ENCODE assay signal across 9 mouse cellular contexts in genomic region chr9:75254196-75254955, GRCm38 (mm10). TPM values are rescaled to one million over a fixed set of nuclear protein-coding genes. Genes with fewer than 3 reads are reported as not detected.
DNase-seq lines count a peak whose midpoint lies in the region; ATAC-seq and TF ChIP-seq lines count a peak whose summit lies in the region.
"Had no signal": no experiment of that assay in that cellular context is flagged by ENCODE, and none has a peak within 500 bp of the region (broad histone marks: within the 10 kb centered on the region; RNA-seq: fewer than 3 reads in every experiment).

No protein-coding gene starts in this region.

- no peaks in the 10 kb centered on the region for H3K9me3 ChIP-seq in embryonic facial prominence, embryonic 11.5 days (replicated peaks; ENCODE audit: control insufficient read depth, low read length)
- no peaks in the 10 kb centered on the region for H3K9me3 ChIP-seq in embryonic facial prominence, embryonic 10.5 days
- no peaks in the 10 kb centered on the region for H3K9me3 ChIP-seq in forebrain, embryonic 12.5 days
- H3K9me3 ChIP-seq in hindbrain, embryonic 13.5 days, result no peaks in the 10 kb centered on the region
- no peaks in the 10 kb centered on the region for H3K9me3 ChIP-seq in midbrain, embryonic 13.5 days
- no peaks in the 10 kb centered on the region for H3K9me3 ChIP-seq in intestine, embryonic 15.5 days
- H3K9me3 ChIP-seq: embryonic facial prominence, embryonic 12.5 days had no signal

- no peaks in the 10 kb centered on the region for H3K36me3 ChIP-seq in embryonic facial prominence, embryonic 11.5 days (replicated peaks; ENCODE audit: control insufficient read depth, insufficient read depth, low read depth, low read length)
- H3K36me3 ChIP-seq in embryonic facial prominence, embryonic 10.5 days (replicated peaks), result no peaks in the 10 kb centered on the region
- no peaks in the 10 kb centered on the region for H3K36me3 ChIP-seq in forebrain, embryonic 12.5 days (replicated peaks)
- no peaks in the 10 kb centered on the region for H3K36me3 ChIP-seq in hindbrain, embryonic 13.5 days
- H3K36me3 ChIP-seq in midbrain, embryonic 13.5 days, result no peaks in the 10 kb centered on the region
- H3K36me3 ChIP-seq in intestine, embryonic 15.5 days, result no peaks in the 10 kb centered on the region
- H3K36me3 ChIP-seq: embryonic facial prominence, embryonic 12.5 days had no signal

- no peak overlapping the region for H3K27ac ChIP-seq in embryonic facial prominence, embryonic 11.5 days (replicated peaks; ENCODE audit: low read depth, low read length)
- H3K27ac ChIP-seq in embryonic facial prominence, embryonic 10.5 days (replicated peaks), result no peak overlapping the region
- H3K27ac ChIP-seq in forebrain, embryonic 12.5 days, result peak overlapping the region; percentile 76
- H3K27ac ChIP-seq in hindbrain, embryonic 13.5 days, result peak overlapping the region; percentile 89
- H3K27ac ChIP-seq in left cerebral cortex, adult 2 months, result peak overlapping the region; percentile 90
- peak overlapping the region; percentile 91 for H3K27ac ChIP-seq in midbrain, embryonic 13.5 days
- no peak overlapping the region for H3K27ac ChIP-seq in intestine, embryonic 15.5 days
- H3K27ac ChIP-seq: embryonic facial prominence, embryonic 12.5 days had no signal

- WGBS in embryonic facial prominence, embryonic 11.5 days, result 55% methylated on average over 13 of the region's 13 CpGs
- WGBS in embryonic facial prominence, embryonic 10.5 days, result 65% methylated on average over 13 of the region's 13 CpGs
- 54% methylated on average over 12 of the region's 13 CpGs for WGBS in forebrain, embryonic 12.5 days
- WGBS in hindbrain, embryonic 13.5 days, result 44% methylated on average over 13 of the region's 13 CpGs
- 45% methylated on average over 13 of the region's 13 CpGs for WGBS in midbrain, embryonic 13.5 days
- WGBS in intestine, embryonic 15.5 days, result 49% methylated on average over 13 of the region's 13 CpGs

- no peak overlapping the region for H3K9ac ChIP-seq in embryonic facial prominence, embryonic 11.5 days (replicated peaks; ENCODE audit: low read length)
- H3K9ac ChIP-seq in forebrain, embryonic 12.5 days, result no peak overlapping the region
- peak overlapping the region; percentile 19; the same call in 1 of the 2 replicates for H3K9ac ChIP-seq in hindbrain, embryonic 13.5 days
- peak overlapping the region; percentile 48 for H3K9ac ChIP-seq in midbrain, embryonic 13.5 days (replicated peaks)
- no peak overlapping the region for H3K9ac ChIP-seq in intestine, embryonic 15.5 days
- H3K9ac ChIP-seq: embryonic facial prominence, embryonic 12.5 days had no signal

- no peaks in the 10 kb centered on the region; the same call in 1 of the 2 replicates for H3K4me1 ChIP-seq in embryonic facial prominence, embryonic 11.5 days (ENCODE audit: control insufficient read depth, insufficient read depth, low read length)
- peaks cover 30% of the 10 kb centered on the region for H3K4me1 ChIP-seq in embryonic facial prominence, embryonic 10.5 days
- peaks cover 19% of the 10 kb centered on the region for H3K4me1 ChIP-seq in forebrain, embryonic 12.5 days
- peaks cover 18% of the 10 kb centered on the region for H3K4me1 ChIP-seq in hindbrain, embryonic 13.5 days (replicated peaks)
- peaks cover 18% of the 10 kb centered on the region for H3K4me1 ChIP-seq in midbrain, embryonic 13.5 days (replicated peaks)
- no peaks in the 10 kb centered on the region for H3K4me1 ChIP-seq in intestine, embryonic 15.5 days (replicated peaks)
- H3K4me1 ChIP-seq: embryonic facial prominence, embryonic 12.5 days had no signal

- no peak for TF ChIP-seq CTCF in left cerebral cortex, adult 2 months (IDR thresholded peaks at IDR 0.05)

- DNase-seq in embryonic facial prominence, embryonic 11.5 days (ENCODE audit: low spot score), result no peak
- DNase-seq in embryonic facial prominence, embryonic 10.5 days (ENCODE audit: low spot score), result no peak
- DNase-seq in left cerebral cortex, adult 2 months (ENCODE audit: extremely low spot score in 1 of 2, low spot score in 2 of 2), result peak; percentile 61 to 66
- DNase-seq in spleen, adult 12 weeks (ENCODE audit: low spot score), result no peak

- H3K27me3 ChIP-seq in embryonic facial prominence, embryonic 11.5 days (ENCODE audit: control insufficient read depth, insufficient read depth, low read length), result no peaks in the 10 kb centered on the region
- H3K27me3 ChIP-seq in embryonic facial prominence, embryonic 10.5 days (replicated peaks; ENCODE audit: low read depth, poor library complexity, severe bottlenecking), result no peaks in the 10 kb centered on the region
- H3K27me3 ChIP-seq in forebrain, embryonic 12.5 days, result no peaks in the 10 kb centered on the region
- H3K27me3 ChIP-seq in hindbrain, embryonic 13.5 days, result no peaks in the 10 kb centered on the region
- no peaks in the 10 kb centered on the region for H3K27me3 ChIP-seq in midbrain, embryonic 13.5 days
- H3K27me3 ChIP-seq in intestine, embryonic 15.5 days (replicated peaks), result no peaks in the 10 kb centered on the region
- H3K27me3 ChIP-seq: embryonic facial prominence, embryonic 12.5 days had no signal

- 0 out of 2 replicates have a peak, but pooled peaks have one; percentile 57 for ATAC-seq in embryonic facial prominence, embryonic 11.5 days (replicated peaks; ENCODE audit: insufficient number of reproducible peaks, low FRiP score, low TSS enrichment, low read depth)
- ATAC-seq in forebrain, embryonic 12.5 days (ENCODE audit: low FRiP score), result peak; percentile 95
- ATAC-seq in hindbrain, embryonic 13.5 days (ENCODE audit: low FRiP score), result peak; percentile 95
- peak; percentile 96 for ATAC-seq in midbrain, embryonic 13.5 days
- ATAC-seq in intestine, embryonic 15.5 days, result no peak

- intact Hi-C loops in left cerebral cortex, adult 2 months (cut with DNase I), result loop anchor here (1.0 kb wide), 1 partner anchor 11 kb away; no protein-coding TSS in a partner anchor

- H3K4me3 ChIP-seq in embryonic facial prominence, embryonic 11.5 days (ENCODE audit: low read depth, low read length), result no peak overlapping the region
- no peak overlapping the region for H3K4me3 ChIP-seq in embryonic facial prominence, embryonic 10.5 days
- H3K4me3 ChIP-seq in forebrain, embryonic 12.5 days (replicated peaks), result no peak overlapping the region
- H3K4me3 ChIP-seq in hindbrain, embryonic 13.5 days, result no peak overlapping the region
- H3K4me3 ChIP-seq in left cerebral cortex, adult 2 months, result no peak overlapping the region
- H3K4me3 ChIP-seq in midbrain, embryonic 13.5 days (replicated peaks), result no peak overlapping the region
- no peak overlapping the region for H3K4me3 ChIP-seq in intestine, embryonic 15.5 days (replicated peaks)
- H3K4me3 ChIP-seq: embryonic facial prominence, embryonic 12.5 days had no signal

- no peak overlapping the region for H3K4me2 ChIP-seq in embryonic facial prominence, embryonic 11.5 days (ENCODE audit: low read depth, low read length)
- no peak overlapping the region for H3K4me2 ChIP-seq in forebrain, embryonic 12.5 days
- no peak overlapping the region for H3K4me2 ChIP-seq in hindbrain, embryonic 13.5 days
- no peak overlapping the region; the same call in 1 of the 2 replicates for H3K4me2 ChIP-seq in midbrain, embryonic 13.5 days (replicated peaks)
- no peak overlapping the region for H3K4me2 ChIP-seq in intestine, embryonic 15.5 days (replicated peaks)
- H3K4me2 ChIP-seq: embryonic facial prominence, embryonic 12.5 days had no signal

RNA-seq across cellular contexts. Expression of gene Myo5c, which starts 22.6 kb away (rescaled TPM):
- polyA plus RNA-seq in embryonic facial prominence, embryonic 11.5 days (2014; fragmentation: Nextera tagmentation; extraction: Ambion mirVana), result 0.85 and 1.0 TPM in 2 replicates
- polyA plus RNA-seq in embryonic facial prominence, embryonic 10.5 days (2016; fragmentation: Nextera tagmentation; extraction: Ambion mirVana), result 1.2 and 1.3 TPM in 2 replicates
- 0.63 and 1.3 TPM in 2 replicates for polyA plus RNA-seq in forebrain, embryonic 12.5 days (2016; fragmentation: Nextera tagmentation; extraction: Ambion mirVana)
- polyA plus RNA-seq in hindbrain, embryonic 13.5 days (2015; fragmentation: Nextera tagmentation; extraction: Ambion mirVana), result 0.36 and 0.42 TPM in 2 replicates
- 1 to 10 TPM; 7.0 to 7.2 TPM for total RNA-seq in left cerebral cortex, adult 2 months (2021)
- 0.50 and 0.59 TPM in 2 replicates for polyA plus RNA-seq in midbrain, embryonic 13.5 days (2015; fragmentation: Nextera tagmentation; extraction: Ambion mirVana)
- polyA plus RNA-seq in intestine, embryonic 15.5 days (2015; fragmentation: Nextera tagmentation; extraction: Ambion mirVana), result 5.5 and 7.3 TPM in 2 replicates

RNA-seq across cellular contexts. Expression of gene Gnb5, which starts 51.7 kb away (rescaled TPM):
- polyA plus RNA-seq in embryonic facial prominence, embryonic 11.5 days (2014; fragmentation: Nextera tagmentation; extraction: Ambion mirVana), result 32.0 and 34.3 TPM in 2 replicates
- polyA plus RNA-seq in embryonic facial prominence, embryonic 10.5 days (2016; fragmentation: Nextera tagmentation; extraction: Ambion mirVana), result 22.4 and 24.5 TPM in 2 replicates
- 32.6 and 35.5 TPM in 2 replicates for polyA plus RNA-seq in forebrain, embryonic 12.5 days (2016; fragmentation: Nextera tagmentation; extraction: Ambion mirVana)
- polyA plus RNA-seq in hindbrain, embryonic 13.5 days (2015; fragmentation: Nextera tagmentation; extraction: Ambion mirVana), result 58.3 and 60.5 TPM in 2 replicates
- 100 to 1,000 TPM; 143 to 163 TPM for total RNA-seq in left cerebral cortex, adult 2 months (2021)
- 46.4 and 50.2 TPM in 2 replicates for polyA plus RNA-seq in midbrain, embryonic 13.5 days (2015; fragmentation: Nextera tagmentation; extraction: Ambion mirVana)
- polyA plus RNA-seq in intestine, embryonic 15.5 days (2015; fragmentation: Nextera tagmentation; extraction: Ambion mirVana), result 18.5 and 20.3 TPM in 2 replicates

Comparison
In these comparisons a context has a peak if more than half of its experiments do, and no peak if none do; other contexts are left out.
1. DNase-seq: peak in left cerebral cortex, adult 2 months (2 of 2); none in embryonic facial prominence, embryonic 11.5 days (single experiment), embryonic facial prominence, embryonic 10.5 days (single experiment) and spleen, adult 12 weeks (single experiment).
2. H3K27ac ChIP-seq: peak in forebrain, embryonic 12.5 days (single experiment), hindbrain, embryonic 13.5 days (single experiment), left cerebral cortex, adult 2 months (single experiment) and midbrain, embryonic 13.5 days (single experiment); none in embryonic facial prominence, embryonic 11.5 days (single experiment), embryonic facial prominence, embryonic 10.5 days (single experiment) and intestine, embryonic 15.5 days (single experiment).
3. H3K9ac ChIP-seq: peak in hindbrain, embryonic 13.5 days (single experiment) and midbrain, embryonic 13.5 days (single experiment); none in embryonic facial prominence, embryonic 11.5 days (single experiment), forebrain, embryonic 12.5 days (single experiment) and intestine, embryonic 15.5 days (single experiment).